Mouse (Mus musculus) liver (tissue): ENCODE data around the gene Golga4.

ENCODE experiments used
- DNase-seq: peaks from one replicate; pipeline ENCODE4 v3.0.0-alpha.2; 2020; ENCODE audit warnings: mixed read lengths

The Golga4 gene

GRCm38 (mm10) chr9:118530679-118531078 lies 24.6 kb downstream of the Golga4 start:
- DNase-seq: no peak

- no peak for DNase-seq
Observed at GRCm38 (mm10) chr9:118532516-118533205, 26.6 kb downstream of the Golga4 start.

GRCm38 (mm10) chr9:118536946-118537345 lies 30.9 kb downstream of the Golga4 start:
- no peak for DNase-seq

GRCm38 (mm10) chr9:118537463-118538339 lies 31.6 kb downstream of the Golga4 start:
- no peak for DNase-seq

GRCm38 (mm10) chr9:118541851-118542250 lies 35.8 kb downstream of the Golga4 start:
- DNase-seq: no peak

- no peak for DNase-seq
Observed at GRCm38 (mm10) chr9:118545146-118545545, 39.1 kb downstream of the Golga4 start.

GRCm38 (mm10) chr9:118548651-118549050 lies 42.6 kb downstream of the Golga4 start:
- no peak for DNase-seq

GRCm38 (mm10) chr9:118556951-118557780 lies 51.1 kb downstream of the Golga4 start:
- DNase-seq: peak; percentile 9

GRCm38 (mm10) chr9:118563356-118563755 lies 57.3 kb downstream of the Golga4 start:
- DNase-seq: no peak

GRCm38 (mm10) chr9:118563866-118564265 lies 57.8 kb downstream of the Golga4 start:
- no peak for DNase-seq

- DNase-seq: no peak
Observed at GRCm38 (mm10) chr9:118564696-118565095, 58.6 kb downstream of the Golga4 start.

GRCm38 (mm10) chr9:118569328-118569727 lies 63.3 kb downstream of the Golga4 start:
- DNase-seq: no peak

- no peak for DNase-seq
Observed at GRCm38 (mm10) chr9:118570865-118571264, 64.8 kb downstream of the Golga4 start.

- DNase-seq: no peak
Observed at GRCm38 (mm10) chr9:118571701-118572100, 65.6 kb downstream of the Golga4 start.

- DNase-seq: no peak
Observed at GRCm38 (mm10) chr9:118574911-118575310, 68.8 kb downstream of the Golga4 start.

GRCm38 (mm10) chr9:118580371-118580770 lies 74.3 kb downstream of the Golga4 start:
- no peak for DNase-seq

- DNase-seq: no peak
Observed at GRCm38 (mm10) chr9:118582757-118583156, 76.7 kb downstream of the Golga4 start.

GRCm38 (mm10) chr9:118584838-118585237 lies 78.8 kb downstream of the Golga4 start:
- no peak for DNase-seq

- no peak for DNase-seq
Observed at GRCm38 (mm10) chr9:118585998-118586397, 79.9 kb downstream of the Golga4 start.

- no peak for DNase-seq
Observed at GRCm38 (mm10) chr9:118587115-118587514, 81.0 kb downstream of the Golga4 start.

- no peak for DNase-seq
Observed at GRCm38 (mm10) chr9:118589249-118589648, 83.2 kb downstream of the Golga4 start.

- DNase-seq: no peak
Observed at GRCm38 (mm10) chr9:118590230-118590629, 84.2 kb downstream of the Golga4 start.

- DNase-seq: no peak
Observed at GRCm38 (mm10) chr9:118591633-118592032, 85.6 kb downstream of the Golga4 start.
